Mouse (Mus musculus): ENCODE results near the gene Prrc2b. TPM values are rescaled to one million over a fixed set of nuclear protein-coding genes. Genes with fewer than 3 reads are reported as not detected.
A peak's percentile ranks its signal among the peaks of the same experiment; 100 is the strongest.

The Prrc2b gene
- polyA plus RNA-seq, 1 experiment from 2014 or later = 18.7 TPM

DNA sequence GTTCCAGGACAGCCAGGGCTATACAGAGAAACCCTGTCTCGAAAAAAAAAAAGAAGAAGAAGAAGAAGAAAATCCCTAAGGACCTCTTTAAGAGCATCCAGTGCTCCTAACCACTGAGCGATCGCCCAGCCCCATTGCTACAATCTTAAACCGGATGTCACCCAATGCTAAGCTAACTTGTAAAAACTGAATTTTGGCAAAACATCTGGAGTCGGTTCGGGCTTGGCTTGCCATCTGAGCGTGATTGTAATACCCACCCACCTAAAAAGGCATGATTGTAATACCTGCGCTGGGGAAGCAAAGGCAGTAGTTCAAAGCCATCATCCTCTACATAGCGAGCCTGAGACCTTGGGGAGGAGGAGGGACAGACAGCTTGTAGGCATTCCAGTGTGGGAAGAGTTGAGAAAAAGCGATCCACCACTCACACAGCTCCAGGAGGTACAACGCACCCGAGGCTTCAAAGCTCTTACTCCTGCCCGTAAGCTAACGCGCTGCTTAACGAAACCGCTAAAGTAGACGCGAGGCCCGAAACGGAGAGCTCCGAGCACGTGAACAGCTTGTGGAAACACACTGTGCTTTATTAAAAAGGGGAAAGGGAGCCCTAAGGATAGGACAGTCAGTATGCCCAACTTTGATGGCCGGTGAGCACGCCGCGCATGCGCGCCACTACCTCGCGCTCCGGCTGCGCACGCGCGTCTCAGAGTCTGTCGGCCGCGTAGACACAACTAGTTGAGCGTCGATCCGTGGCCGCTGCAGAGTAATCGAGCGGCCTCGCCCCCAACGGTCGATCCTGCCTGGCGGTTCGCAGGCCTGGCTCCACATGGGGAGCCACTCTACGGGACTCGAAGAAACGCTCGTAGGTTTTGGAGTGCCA is 85.2 kb downstream of the Prrc2b start, which contains the start of gene Pomt1:
TSS of gene Pomt1 (plus strand) at position 705 of the 874 bp plus-strand sequence.
- no peaks in the 10 kb centered on the region for H3K27me3 ChIP-seq (ENCODE audit: control insufficient read depth, insufficient read depth, low read length)
- under 1% methylated on average over 54 of the region's 54 CpGs for WGBS

DNA sequence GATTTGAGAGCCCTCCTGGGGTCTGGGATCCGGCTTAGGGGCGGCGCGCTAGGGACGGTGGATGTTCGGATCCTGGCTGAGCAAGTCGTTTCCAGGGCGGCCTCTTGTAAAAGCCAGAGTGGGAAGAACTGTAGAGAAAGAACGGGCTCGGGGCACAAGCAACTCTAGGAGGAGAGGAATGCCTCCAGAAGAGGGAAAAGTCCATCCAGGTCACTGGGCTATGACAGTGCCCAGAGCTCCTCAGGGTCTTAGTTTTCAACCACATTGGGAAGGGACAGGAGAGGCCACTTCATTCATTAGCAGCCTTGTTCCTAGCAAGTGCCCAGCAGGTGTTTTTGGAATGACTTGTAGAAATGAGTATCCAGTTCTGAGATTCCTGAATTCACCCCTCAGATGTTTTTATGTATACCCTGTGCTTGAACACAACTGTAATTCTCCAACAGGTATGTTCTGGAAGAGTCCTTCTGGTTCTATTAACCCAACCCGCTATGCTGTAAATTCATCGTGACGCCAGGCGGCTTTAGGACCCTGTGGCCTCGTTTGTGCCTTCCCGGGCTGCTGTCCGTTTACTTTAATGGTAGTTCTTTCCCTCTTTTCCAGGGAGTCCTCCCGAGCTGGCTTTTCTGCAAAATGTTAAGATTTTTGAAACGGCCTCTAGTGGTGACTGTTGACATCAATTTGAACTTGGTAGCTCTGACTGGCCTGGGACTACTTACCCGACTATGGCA is 86.0 kb downstream of the Prrc2b start:
- WGBS = 0% methylated on average over 20 of the region's 20 CpGs
- Histone ChIP-seq H3K27ac (replicated peaks) (peak overlapping the region; percentile 75), H3K27me3 (ENCODE audit: control insufficient read depth, insufficient read depth, low read length) (no peaks in the 10 kb centered on the region), H3K9ac (ENCODE audit: low read length) (peak overlapping the region; percentile 74), H3K9me3 (ENCODE audit: control insufficient read depth, low read length) (no peaks in the 10 kb centered on the region), H3K4me1 (replicated peaks; ENCODE audit: control insufficient read depth, insufficient read depth) (no peaks in the 10 kb centered on the region), H3K4me2 (replicated peaks; ENCODE audit: low read depth) (peak overlapping the region; percentile 82), H3K36me3 (ENCODE audit: control insufficient read depth, insufficient read depth, low read length) (peaks cover 2% of the 10 kb centered on the region; the same call in 1 of the 2 replicates), H3K4me3 (ENCODE audit: low read depth, low read length) (peak overlapping the region; percentile 55)
- DNase-seq (ENCODE audit: low spot score) = peak; percentile 57
- peak; percentile 30 for ATAC-seq (ENCODE audit: low FRiP score, low TSS enrichment)
- TF ChIP-seq CTCF (IDR thresholded peaks at IDR 0.05; ENCODE audit: low read depth) (peak; percentile 60), EP300 (optimal IDR thresholded peaks at IDR 0.05) (no peak)

More for the DNA sequence above, 85.2 kb downstream of the Prrc2b start, which contains the start of gene Pomt1:
- Histone ChIP-seq H3K9me3 (ENCODE audit: control insufficient read depth, low read length) (no peaks in the 10 kb centered on the region), H3K36me3 (ENCODE audit: control insufficient read depth, insufficient read depth, low read length) (peaks cover 5% of the 10 kb centered on the region; the same call in 1 of the 2 replicates), H3K9ac (ENCODE audit: low read length) (peak within 1 kb of the TSS; percentile 74), H3K4me3 (ENCODE audit: low read depth, low read length) (peak within 1 kb of the TSS; percentile 55), H3K4me2 (replicated peaks; ENCODE audit: low read depth) (peak within 1 kb of the TSS; percentile 82), H3K27ac (replicated peaks) (peak within 1 kb of the TSS; percentile 84), H3K4me1 (replicated peaks; ENCODE audit: control insufficient read depth, insufficient read depth) (no peaks in the 10 kb centered on the region)
- peak; percentile 92 for DNase-seq (ENCODE audit: low spot score)
- ATAC-seq (ENCODE audit: low FRiP score, low TSS enrichment) = peak; percentile 90
- TF ChIP-seq CTCF (IDR thresholded peaks at IDR 0.05; ENCODE audit: low read depth) (peak; percentile 20), EP300 (optimal IDR thresholded peaks at IDR 0.05) (no peak)

DNA sequence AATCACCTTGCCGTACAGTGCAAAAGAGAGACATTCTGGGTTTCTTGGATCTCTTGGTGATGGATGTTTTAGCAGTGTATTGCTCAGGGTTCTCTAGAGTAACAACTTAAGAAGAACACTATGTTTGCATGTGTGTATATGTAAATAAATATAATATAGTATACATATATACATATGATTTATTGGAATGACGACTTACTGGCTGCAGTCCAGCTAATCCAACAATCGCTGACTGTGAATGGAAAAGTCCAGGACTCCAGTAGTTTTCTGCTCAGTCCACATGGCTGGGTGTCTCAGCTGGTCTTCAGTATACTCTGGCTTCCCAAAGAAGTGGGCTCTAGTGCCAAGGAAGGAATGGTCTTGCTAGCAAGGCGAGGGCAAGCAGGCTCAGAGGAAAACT is 86.7 kb downstream of the Prrc2b start:
- peak overlapping the region; percentile 55 for H3K4me3 ChIP-seq (ENCODE audit: low read depth, low read length)
- ATAC-seq (ENCODE audit: low FRiP score, low TSS enrichment) (no peak), DNase-seq (ENCODE audit: low spot score) (no peak)
- H3K4me2 ChIP-seq (replicated peaks; ENCODE audit: low read depth) = peak overlapping the region; percentile 82
- no peak overlapping the region for H3K27ac ChIP-seq (replicated peaks)
- H3K36me3 ChIP-seq (ENCODE audit: control insufficient read depth, insufficient read depth, low read length) = 0 out of 2 replicates have a peak, but pooled peaks cover 2% of the 10 kb centered on the region
- WGBS = 20% methylated on average over 4 of the region's 4 CpGs
- no peaks in the 10 kb centered on the region for H3K4me1 ChIP-seq (replicated peaks; ENCODE audit: control insufficient read depth, insufficient read depth)
- H3K27me3 ChIP-seq (ENCODE audit: control insufficient read depth, insufficient read depth, low read length) = no peaks in the 10 kb centered on the region
- no peaks in the 10 kb centered on the region for H3K9me3 ChIP-seq (ENCODE audit: control insufficient read depth, low read length)
- TF ChIP-seq CTCF (IDR thresholded peaks at IDR 0.05; ENCODE audit: low read depth) (no peak), EP300 (optimal IDR thresholded peaks at IDR 0.05) (no peak)
- no peak overlapping the region; the same call in 1 of the 2 replicates for H3K9ac ChIP-seq (ENCODE audit: low read length)

DNA sequence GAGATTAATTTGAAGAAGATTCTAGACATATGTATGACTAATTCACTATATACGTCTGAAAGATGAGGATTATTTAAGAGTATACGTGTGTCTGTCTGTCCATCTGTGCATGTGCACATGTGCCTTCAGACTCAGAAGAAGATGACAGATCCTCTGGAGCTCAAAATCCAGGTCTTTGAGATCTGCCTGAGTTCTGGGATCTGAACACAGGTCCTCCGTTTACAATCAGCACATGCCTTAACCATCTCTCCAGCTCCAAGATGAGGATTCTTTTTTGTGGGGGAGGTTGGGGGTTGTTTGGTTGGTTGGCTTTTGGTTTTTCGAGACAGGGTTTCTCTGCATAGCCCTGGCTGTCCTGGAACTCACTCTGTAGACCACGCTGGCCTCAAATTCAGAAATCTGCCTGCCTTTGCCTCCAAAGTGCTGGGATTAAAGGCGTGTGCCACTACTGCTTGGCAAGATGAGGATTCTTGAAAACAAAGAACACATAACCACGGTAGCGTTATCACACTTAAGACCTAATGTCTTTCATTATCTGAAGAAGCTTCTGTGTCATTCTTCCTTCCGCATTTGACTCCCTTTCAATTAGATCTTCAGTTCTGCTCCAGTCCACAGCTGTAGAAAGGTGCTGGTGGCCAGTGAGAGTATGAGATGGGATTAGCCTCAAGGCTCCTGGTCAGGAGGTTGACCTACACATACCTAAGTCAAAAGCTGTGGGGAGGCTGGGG is 88.0 kb downstream of the Prrc2b start:
- Histone ChIP-seq H3K27me3 (ENCODE audit: control insufficient read depth, insufficient read depth, low read length) (no peaks in the 10 kb centered on the region), H3K9ac (ENCODE audit: low read length) (no peak overlapping the region), H3K4me1 (replicated peaks; ENCODE audit: control insufficient read depth, insufficient read depth) (no peaks in the 10 kb centered on the region), H3K27ac (replicated peaks) (no peak overlapping the region), H3K4me3 (ENCODE audit: low read depth, low read length) (no peak overlapping the region), H3K9me3 (ENCODE audit: control insufficient read depth, low read length) (no peaks in the 10 kb centered on the region), H3K36me3 (ENCODE audit: control insufficient read depth, insufficient read depth, low read length) (peaks cover under 1% of the 10 kb centered on the region; the same call in 1 of the 2 replicates), H3K4me2 (replicated peaks; ENCODE audit: low read depth) (no peak overlapping the region)
- DNase-seq (ENCODE audit: low spot score) (no peak), ATAC-seq (ENCODE audit: low FRiP score, low TSS enrichment) (no peak)
- no peak for TF ChIP-seq CTCF (IDR thresholded peaks at IDR 0.05; ENCODE audit: low read depth)
- TF ChIP-seq EP300 (optimal IDR thresholded peaks at IDR 0.05) = no peak
- 90% methylated on average over 9 of the region's 9 CpGs for WGBS

DNA sequence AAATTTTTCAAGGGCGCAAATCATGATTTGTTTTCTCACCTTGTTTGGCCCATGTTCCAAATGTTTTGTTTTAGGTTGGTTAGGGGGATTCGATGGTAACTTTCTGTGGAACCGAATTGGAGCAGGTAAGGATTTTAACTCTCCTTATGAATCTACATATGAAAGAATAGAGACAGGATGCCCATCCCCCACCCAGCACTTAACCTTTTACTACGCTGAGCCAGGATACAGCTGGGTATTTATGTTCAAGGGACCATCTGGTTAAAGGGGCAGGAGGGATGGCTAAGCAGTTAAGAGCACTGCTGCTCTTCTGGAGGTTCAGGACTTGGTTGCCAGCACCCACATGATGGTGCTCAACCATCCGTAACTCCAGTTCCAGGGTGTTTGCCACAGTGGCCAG is 89.7 kb downstream of the Prrc2b start:
- 76% methylated on average over 5 of the region's 5 CpGs for WGBS
- Histone ChIP-seq H3K4me2 (replicated peaks; ENCODE audit: low read depth) (no peak overlapping the region), H3K27ac (replicated peaks) (no peak overlapping the region), H3K4me1 (replicated peaks; ENCODE audit: control insufficient read depth, insufficient read depth) (no peaks in the 10 kb centered on the region), H3K36me3 (ENCODE audit: control insufficient read depth, insufficient read depth, low read length) (peaks cover 4% of the 10 kb centered on the region; the same call in 1 of the 2 replicates), H3K27me3 (ENCODE audit: control insufficient read depth, insufficient read depth, low read length) (no peaks in the 10 kb centered on the region), H3K4me3 (ENCODE audit: low read depth, low read length) (no peak overlapping the region), H3K9me3 (ENCODE audit: control insufficient read depth, low read length) (no peaks in the 10 kb centered on the region), H3K9ac (ENCODE audit: low read length) (no peak overlapping the region)
- TF ChIP-seq CTCF (IDR thresholded peaks at IDR 0.05; ENCODE audit: low read depth) (no peak), EP300 (optimal IDR thresholded peaks at IDR 0.05) (no peak)
- DNase-seq (ENCODE audit: low spot score) = no peak
- no peak for ATAC-seq (ENCODE audit: low FRiP score, low TSS enrichment)

All from stomach, postnatal 0 days (tissue).